Mouse (Mus musculus): ENCODE measurements around the gene Rcl1. TPM values are rescaled to one million over a fixed set of nuclear protein-coding genes. Genes with fewer than 3 reads are reported as not detected.

Rcl1 gene
- total RNA-seq, 4 experiments from 2014 or later: 17.8 to 21.1 (median 19.4) TPM

DNA sequence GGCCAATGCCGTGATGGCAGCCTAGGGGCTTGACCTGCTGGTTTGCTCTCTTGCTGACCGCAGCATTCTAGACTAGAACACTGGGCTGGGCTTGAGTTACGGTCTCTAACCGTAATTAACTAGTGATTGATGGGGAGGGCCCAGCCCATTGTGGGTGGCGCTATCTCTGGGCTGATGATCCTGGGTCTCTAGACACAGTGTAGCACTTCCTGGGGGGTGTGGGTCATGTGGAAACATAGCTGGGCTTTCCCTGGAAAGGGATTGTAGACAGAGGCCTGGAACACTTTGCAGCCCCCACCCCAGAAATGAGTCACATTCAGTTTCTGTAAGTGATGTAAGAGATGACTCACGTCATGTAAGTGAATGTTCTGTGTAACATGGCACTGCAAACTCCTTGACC is 48.9 kb downstream of the Rcl1 start:
- DNase-seq (ENCODE audit: low spot score in 2 of 2): no peak

DNA sequence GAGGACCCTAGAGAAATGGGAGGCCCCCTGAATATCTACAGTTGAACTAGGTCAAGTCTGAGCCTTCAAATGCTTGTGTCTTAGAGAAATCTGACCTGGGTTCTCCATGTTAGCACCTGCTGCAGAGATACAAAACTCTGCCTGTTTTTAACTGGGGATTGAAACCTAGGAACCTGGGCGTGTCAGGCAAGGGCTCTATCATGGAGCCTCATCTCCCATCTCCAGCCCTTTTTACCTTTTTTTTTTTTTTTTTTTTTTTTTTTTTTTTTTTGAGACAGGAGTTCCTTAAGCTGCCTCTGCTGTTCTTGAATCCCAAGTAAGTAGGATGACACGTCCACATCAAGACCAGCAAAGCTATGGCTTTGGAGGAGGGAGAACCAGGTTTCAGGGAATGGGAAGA is 50.3 kb downstream of the Rcl1 start:
- DNase-seq (ENCODE audit: low spot score in 2 of 2): no peak

DNA sequence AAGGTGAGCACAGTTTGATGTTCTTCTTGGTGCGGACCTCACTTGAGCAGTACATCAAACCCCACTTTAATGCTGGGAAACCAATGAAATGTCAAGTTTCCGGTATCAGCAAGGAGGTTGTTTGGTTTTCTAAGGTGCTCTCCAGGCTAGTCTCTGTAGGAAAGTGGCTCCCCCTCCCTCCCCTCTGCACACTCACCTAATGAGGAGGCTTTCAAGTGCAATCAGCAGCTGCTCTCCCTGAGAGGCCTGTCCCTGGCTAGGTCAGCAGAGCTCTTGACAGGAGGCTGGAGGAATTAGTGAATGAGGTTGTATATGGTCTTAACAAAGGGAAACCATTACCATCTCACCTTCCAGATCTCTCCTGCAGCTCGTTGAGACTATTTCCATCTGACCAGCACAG is 54.4 kb downstream of the Rcl1 start:
- no peak for DNase-seq (ENCODE audit: low spot score in 2 of 2)

DNA sequence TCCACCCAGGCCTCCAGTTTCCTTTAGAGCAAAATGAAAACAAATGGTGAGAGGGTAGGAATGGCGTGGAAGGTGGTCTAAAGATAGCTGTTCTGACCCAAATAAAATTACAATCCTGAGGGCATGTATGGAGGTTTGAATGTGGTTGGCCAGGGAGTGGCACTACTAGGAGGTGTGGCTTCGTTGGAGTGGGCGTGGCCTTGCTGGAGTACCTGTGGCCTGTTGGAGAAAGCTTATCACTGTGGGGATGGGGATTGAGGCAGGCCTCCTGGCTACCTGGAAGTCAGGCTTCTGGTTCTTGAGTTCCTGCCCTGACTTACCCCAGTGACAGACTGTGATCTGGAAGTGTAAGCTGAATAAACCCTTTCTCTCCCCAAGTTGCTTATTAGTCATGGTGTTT is 55.2 kb downstream of the Rcl1 start:
- no peak for DNase-seq (ENCODE audit: low spot score in 2 of 2)

DNA sequence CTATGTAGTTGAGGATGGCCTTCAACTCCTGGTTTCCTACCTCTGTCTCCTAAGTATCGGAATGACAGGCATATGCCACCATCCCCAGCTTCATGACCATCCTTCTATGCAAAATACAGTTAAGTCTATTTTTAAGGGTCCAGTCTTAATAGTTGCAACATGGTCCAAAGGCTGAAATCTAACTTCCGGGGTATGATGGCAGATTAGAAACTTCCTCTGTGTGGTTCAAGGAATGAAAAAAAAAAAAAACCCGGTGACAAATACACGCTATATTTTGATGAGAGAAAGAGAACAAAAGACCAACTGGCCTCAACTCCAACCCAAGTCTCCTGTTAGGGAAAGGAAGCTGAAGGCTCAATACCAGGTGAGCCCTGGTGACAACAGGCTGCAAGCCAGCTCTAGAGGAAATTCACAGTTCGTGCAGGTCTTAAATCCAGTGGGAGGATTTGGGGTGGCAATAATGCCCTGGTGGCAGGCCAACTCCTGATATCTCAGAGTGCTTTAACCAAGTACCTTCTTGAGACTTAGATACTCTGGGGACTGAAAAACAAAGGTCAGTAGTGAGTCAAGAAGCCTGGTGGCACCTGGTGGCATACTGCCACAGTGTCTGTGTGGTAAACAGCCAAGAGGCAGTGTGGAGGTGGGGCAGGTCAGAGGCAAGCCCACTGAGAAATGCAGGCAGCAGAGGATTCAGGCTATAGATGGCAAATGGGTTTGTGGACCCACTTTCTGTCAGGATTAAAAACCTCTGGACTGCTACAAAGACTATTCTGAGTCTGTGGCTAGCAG is 56.7 kb downstream of the Rcl1 start:
- DNase-seq (ENCODE audit: low spot score in 2 of 2): no peak

DNA sequence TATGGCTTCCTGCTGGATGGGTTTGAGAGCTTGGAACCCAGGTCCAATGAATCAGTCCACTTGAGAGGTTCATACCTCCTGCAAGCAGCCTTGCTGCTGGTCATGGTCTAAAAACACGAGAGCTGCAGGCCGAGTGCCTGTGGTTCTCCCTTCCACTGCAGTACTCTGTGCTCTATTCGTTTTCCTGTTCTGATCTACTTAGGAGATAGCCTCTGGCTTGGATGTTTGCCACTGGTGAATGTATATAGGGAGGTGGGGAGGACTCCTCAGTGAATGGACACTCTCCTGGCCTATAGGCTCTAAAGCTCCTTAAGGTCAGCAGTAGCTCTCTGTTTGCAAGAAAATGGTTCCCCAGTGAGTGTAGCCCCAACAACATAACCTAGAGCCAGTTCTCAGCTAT is 57.3 kb downstream of the Rcl1 start:
- DNase-seq (ENCODE audit: low spot score in 2 of 2): no peak

DNA sequence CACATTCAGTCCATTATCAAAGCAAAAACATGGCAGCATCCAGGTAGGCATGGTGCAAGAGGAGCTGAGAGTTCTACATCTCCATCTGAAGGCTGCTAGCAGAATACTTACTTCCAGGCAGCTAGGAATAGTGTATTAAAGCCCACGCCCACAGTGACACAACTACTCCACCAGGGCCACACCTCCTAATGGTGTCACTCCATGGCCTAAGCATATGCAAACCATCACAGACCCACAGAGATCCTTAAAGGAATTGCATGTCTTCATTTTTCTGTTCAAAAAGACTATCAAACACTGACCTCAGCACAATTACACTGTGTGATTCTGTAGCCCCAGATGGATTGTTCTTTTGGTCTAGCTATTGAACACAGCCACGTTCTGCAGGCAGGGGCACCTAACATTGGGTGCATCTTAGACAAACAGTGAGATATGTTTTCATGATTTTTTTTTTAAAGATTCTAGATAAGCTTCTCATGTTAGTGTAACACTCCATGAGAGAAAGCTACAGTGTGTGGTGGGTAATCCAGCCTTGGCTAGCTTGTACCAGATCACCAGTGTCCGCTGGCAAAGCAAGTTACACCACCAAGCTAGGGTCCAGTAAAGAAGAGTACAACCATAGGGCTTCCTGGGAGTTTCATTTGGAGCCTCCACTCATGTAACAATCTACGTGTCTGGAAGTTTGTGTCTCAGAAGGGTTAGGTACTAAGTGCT is 62.8 kb downstream of the Rcl1 start:
- no peak for DNase-seq (ENCODE audit: low spot score in 2 of 2)

DNA sequence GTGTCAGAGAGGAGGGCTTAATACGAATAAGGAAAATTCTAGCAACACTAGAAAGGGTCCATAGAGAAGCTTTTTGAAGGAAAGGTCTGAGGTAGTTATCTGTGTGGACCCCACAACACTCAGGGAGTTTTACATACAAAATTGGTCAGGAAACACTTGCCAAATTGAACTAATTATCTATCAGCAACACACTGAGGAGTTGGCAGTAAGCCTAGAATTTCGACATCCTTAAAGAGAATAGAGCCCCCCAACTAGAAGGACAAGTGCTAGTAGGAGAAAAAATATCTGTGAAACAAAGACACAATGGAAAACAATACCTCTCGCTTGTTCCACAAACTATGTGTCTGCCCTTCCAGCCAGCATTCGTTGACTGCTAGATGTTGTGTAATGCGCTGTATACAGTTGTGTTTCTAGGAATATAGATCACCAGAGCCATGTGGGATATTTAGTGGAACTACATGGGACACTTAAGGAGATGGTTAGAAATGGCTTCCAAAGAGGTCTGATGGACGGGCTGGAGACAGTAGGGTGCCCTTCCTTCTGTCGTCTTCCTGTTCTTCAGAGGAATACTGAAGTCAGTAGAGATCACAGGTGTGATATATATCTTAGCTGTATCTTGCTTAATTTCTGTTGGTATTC is 63.5 kb downstream of the Rcl1 start:
- no peak for DNase-seq (ENCODE audit: low spot score in 2 of 2)

DNA sequence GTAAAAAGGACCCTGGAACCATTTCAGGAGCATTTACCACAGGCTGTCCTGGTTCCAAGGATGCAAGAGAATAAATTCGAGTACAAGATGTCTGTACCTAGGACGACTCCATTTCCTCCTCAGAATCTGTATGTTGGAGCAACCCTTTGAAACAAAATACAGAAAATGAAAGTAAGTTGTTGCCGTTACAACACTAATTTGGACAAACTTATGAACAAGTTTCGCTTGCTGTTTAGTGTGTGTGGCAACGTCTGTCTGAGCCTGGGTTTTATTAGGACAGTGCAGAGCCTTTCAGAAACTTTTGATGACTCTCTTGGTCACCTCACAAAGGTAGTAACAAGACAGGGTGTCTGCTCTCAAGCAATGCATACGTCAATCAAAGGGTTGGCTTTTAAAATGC is 66.8 kb downstream of the Rcl1 start:
- DNase-seq (ENCODE audit: low spot score in 2 of 2): no peak

DNA sequence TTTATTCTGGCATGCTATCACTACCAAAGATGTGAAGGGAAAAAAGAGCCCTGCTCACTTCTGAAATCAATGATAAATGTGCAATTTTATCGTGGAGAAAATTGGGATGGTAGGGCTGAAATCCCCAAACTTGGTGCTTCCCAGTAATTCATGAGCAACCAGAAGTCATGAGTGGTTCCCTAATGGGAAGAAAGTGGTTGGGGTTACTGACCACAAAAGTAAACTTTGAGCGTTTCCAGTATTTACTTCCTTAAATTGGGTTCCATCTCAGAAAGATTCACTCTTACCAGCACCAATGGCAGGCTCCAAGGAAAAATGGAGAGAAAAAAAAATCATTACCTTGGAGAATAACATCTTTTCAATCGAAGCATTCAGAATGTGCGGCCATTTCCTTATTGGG is 79.2 kb downstream of the Rcl1 start:
- DNase-seq (ENCODE audit: low spot score in 2 of 2): no peak

DNA sequence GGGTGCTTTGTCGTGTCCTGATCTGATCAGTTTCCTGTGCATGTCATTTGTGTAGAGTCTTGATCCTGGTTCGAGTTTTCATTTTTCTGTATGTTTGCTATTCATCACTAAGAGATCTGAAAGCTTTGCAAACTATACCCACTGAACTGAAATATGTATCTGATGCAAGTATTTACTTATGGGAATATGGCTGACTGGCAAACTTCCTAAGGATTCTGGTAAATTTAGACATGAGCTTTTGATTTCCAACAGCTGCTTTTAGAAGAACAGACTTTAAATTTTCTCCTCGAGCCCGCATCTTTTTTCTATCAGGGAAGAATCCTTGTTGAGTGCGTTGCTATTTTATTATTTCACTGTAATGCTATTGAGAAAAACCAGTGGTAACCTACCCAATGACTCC is 81.0 kb downstream of the Rcl1 start:
- DNase-seq (ENCODE audit: low spot score in 2 of 2): no peak

DNA sequence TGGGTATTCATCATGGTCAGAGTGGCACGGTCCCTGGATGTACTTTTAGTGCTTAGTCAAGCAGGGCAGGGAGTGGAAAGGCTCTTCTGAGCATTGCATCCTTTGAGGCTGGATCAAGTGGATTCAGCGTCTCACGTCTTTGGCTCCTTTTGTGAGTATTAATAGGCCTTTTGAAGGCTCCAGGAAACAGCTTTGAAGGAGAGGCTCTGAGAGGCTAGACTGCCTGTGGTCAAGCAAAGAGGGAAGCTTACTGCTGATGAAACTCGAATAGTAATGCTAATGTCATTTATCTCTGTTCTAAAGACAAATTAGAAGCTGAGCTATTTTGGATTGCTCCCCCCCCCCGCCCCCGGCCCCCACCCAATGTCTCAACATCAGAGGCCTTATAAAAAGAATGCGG is 83.9 kb downstream of the Rcl1 start:
- DNase-seq (ENCODE audit: low spot score in 2 of 2): no peak

DNA sequence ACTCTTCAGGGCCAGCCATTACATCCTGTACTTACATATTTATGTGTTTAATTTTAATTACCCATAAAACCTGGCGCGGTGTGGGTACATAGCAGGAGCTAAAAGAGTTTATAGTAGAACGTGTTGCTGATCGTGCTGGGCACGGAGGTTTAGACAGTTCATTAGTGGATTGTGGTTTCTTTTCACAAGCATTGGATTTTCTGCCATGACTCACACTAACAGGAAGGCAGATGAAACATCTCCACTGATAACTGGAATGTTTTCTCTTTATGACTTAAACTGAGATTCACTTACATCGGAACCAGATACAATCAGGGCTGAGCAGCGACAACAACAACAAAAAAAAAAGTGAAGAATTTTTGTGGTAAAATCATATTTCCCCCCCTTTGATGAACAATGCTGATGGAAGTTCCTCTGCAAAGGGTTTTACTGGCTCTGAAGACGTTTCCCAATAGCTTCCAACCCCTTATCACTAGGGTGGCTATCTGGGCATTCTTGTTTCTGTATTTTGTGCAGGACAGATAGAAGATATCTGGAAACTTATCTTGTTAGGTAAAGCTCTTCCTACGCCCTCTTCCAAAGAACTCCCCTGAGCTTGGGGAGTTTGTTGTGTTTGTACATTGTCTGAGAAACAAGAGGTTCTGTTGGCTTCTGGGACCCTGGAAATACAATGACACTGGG is 84.5 kb downstream of the Rcl1 start:
- DNase-seq (ENCODE audit: low spot score in 2 of 2): no peak

DNA sequence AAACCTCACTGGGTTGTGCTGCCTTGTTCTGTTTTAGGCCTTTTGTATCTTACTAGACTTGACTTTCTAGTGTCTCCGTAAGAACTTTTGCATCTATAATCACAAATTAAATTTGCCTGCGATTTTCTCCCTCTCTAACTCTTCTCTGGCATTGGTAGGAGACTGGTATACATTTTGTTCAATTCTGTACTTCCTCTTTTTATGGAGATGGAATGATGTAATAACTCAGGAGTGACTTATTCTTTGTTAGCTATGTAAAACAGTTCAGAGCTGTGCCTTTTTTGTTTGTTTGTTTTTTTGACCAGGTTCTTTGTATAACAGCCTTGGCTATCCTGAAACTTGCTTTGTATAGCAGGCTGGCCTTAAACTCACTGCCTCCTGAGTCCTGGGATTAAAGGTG is 87.7 kb downstream of the Rcl1 start:
- no peak for DNase-seq (ENCODE audit: low spot score in 2 of 2)

Small RNAs within 50 kb of the gene (microRNA-seq; reads per million reads assigned to microRNA genes)
- gene Mir101b: 321 to 930 reads per million in 2 experiments

Other genes starting within 250 kb of the Rcl1 start
- 10 to 100 TPM; 43.3 to 47.7 (median 45.6) TPM for gene Plpp6, start 137.4 kb upstream of the Rcl1 start, total RNA-seq (2022)
- gene 4430402I18Rik, start 133.6 kb upstream of the Rcl1 start, total RNA-seq (2022): 1 to 10 TPM; 5.0 to 7.8 (median 7.2) TPM
- 100 to 1,000 TPM; 102 to 105 (median 104) TPM for gene Cdc37l1, start 111.0 kb upstream of the Rcl1 start, total RNA-seq (2022)
- 10 to 100 TPM; 51.7 to 57.6 (median 54.8) TPM for gene Ak3, start 53.4 kb upstream of the Rcl1 start, total RNA-seq (2022)
- 10 to 100 TPM; 34.2 to 39.8 (median 35.1) TPM for gene Jak2, start 150.5 kb downstream of the Rcl1 start, total RNA-seq (2022)
- gene Insl6, start 224.0 kb downstream of the Rcl1 start, total RNA-seq (2022): 1 to 10 TPM in 1 of 4 experiments, under 1 TPM in 1, not detected in 2; 0.57 to 1.4 TPM
- gene Rln1, start 233.3 kb downstream of the Rcl1 start, total RNA-seq (2022): 1 to 10 TPM in 3 of 4 experiments, under 1 TPM in 1; 0.40 to 3.3 (median 1.4) TPM